Mouse (Mus musculus): Measurements from ENCODE around the gene Prdm1. TPM values are rescaled to one million over a fixed set of nuclear protein-coding genes. Genes with fewer than 3 reads are reported as not detected.

Gene Prdm1
- polyA plus RNA-seq, 1 experiment from 2014 or later, result 0.67 TPM

DNA sequence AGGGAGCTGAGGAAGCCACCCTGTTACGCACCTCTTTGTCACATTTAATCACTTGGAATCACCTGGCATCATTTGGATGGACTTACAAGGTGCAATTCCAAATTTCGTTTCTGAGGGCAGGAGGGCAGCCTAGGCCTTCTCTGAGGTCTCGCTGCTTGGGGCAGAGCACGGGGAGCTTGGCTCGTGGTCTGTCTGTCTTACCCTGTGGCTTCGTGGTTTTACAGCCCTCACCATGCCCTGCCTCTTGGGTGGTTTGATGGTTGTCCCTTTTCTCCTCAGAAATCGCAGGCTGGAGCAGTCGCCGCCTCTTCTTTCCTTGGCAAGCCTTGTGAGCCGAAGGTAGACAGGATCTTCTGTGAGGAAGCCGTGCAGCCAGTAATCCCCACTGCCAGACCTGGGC, 118.3 kb downstream of the Prdm1 start:
- WGBS, result 86% methylated on average over 11 of the region's 11 CpGs
- no peak for ATAC-seq (ENCODE audit: extremely low read depth, insufficient number of reproducible peaks, low FRiP score, low TSS enrichment)
- H3K9ac ChIP-seq, result no peak overlapping the region
- no peaks in the 10 kb centered on the region for H3K36me3 ChIP-seq
- no peak overlapping the region for H3K27ac ChIP-seq (replicated peaks)
- no peaks in the 10 kb centered on the region for H3K27me3 ChIP-seq (replicated peaks)
- H3K9me3 ChIP-seq, result no peaks in the 10 kb centered on the region
- no peak overlapping the region for H3K4me3 ChIP-seq
- H3K4me2 ChIP-seq, result no peak overlapping the region
- no peaks in the 10 kb centered on the region for H3K4me1 ChIP-seq

GRCm38 (mm10) chr10:44409054-44409453, 119.2 kb downstream of the Prdm1 start:
- Histone ChIP-seq H3K9ac (no peak overlapping the region), H3K36me3 (no peaks in the 10 kb centered on the region), H3K4me2 (no peak overlapping the region), H3K4me3 (no peak overlapping the region), H3K27ac (replicated peaks) (no peak overlapping the region), H3K4me1 (peaks cover 1% of the 10 kb centered on the region), H3K27me3 (replicated peaks) (no peaks in the 10 kb centered on the region), H3K9me3 (no peaks in the 10 kb centered on the region)
- 63% methylated on average over 10 of the region's 10 CpGs for WGBS
- no peak for ATAC-seq (ENCODE audit: extremely low read depth, insufficient number of reproducible peaks, low FRiP score, low TSS enrichment)

- Histone ChIP-seq H3K4me2 (no peak overlapping the region), H3K4me3 (no peak overlapping the region), H3K4me1 (peaks cover 31% of the 10 kb centered on the region), H3K36me3 (no peaks in the 10 kb centered on the region), H3K9ac (no peak overlapping the region), H3K9me3 (no peaks in the 10 kb centered on the region), H3K27ac (replicated peaks) (peak overlapping the region; percentile 55), H3K27me3 (replicated peaks) (no peaks in the 10 kb centered on the region)
- ATAC-seq (ENCODE audit: extremely low read depth, insufficient number of reproducible peaks, low FRiP score, low TSS enrichment), result no peak; the same call in 1 of the 2 replicates
- 28% methylated on average over 7 of the region's 7 CpGs for WGBS
Measured at GRCm38 (mm10) chr10:44403415-44403814, 124.9 kb downstream of the Prdm1 start.

DNA sequence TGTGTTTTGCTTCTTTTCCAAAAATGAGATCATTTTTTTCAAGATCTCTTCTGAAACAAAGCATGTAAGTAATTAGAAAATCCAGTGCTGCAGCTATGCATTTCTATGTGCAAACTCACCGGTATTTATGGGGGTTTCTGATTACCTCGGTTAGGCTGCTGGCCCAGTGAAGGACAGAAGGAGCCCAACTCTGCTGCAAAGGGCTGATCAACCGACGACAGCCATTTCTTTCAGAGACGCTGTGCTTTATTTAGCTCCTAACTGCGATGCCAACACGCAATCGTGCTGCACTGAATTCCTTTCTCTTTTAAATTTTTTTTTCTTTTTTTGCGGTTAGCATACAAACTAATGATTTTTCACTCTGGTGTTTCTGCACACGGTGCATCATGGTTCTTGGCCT, 126.7 kb downstream of the Prdm1 start:
- Histone ChIP-seq H3K27ac (replicated peaks) (no peak overlapping the region), H3K4me2 (no peak overlapping the region), H3K36me3 (no peaks in the 10 kb centered on the region), H3K4me3 (no peak overlapping the region), H3K27me3 (replicated peaks) (no peaks in the 10 kb centered on the region), H3K9me3 (no peaks in the 10 kb centered on the region), H3K4me1 (peaks cover 31% of the 10 kb centered on the region), H3K9ac (no peak overlapping the region)
- 47% methylated on average over 10 of the region's 10 CpGs for WGBS
- no peak for ATAC-seq (ENCODE audit: extremely low read depth, insufficient number of reproducible peaks, low FRiP score, low TSS enrichment)

- H3K27ac ChIP-seq (replicated peaks), result no peak overlapping the region
- H3K4me2 ChIP-seq, result no peak overlapping the region
- H3K27me3 ChIP-seq (replicated peaks), result no peaks in the 10 kb centered on the region
- 60% methylated on average over 13 of the region's 13 CpGs for WGBS
- H3K36me3 ChIP-seq, result no peaks in the 10 kb centered on the region
- H3K9me3 ChIP-seq, result no peaks in the 10 kb centered on the region
- H3K4me3 ChIP-seq, result no peak overlapping the region
- no peak overlapping the region for H3K9ac ChIP-seq
- H3K4me1 ChIP-seq, result peaks cover 31% of the 10 kb centered on the region
- no peak for ATAC-seq (ENCODE audit: extremely low read depth, insufficient number of reproducible peaks, low FRiP score, low TSS enrichment)
Measured at GRCm38 (mm10) chr10:44400602-44401001, 127.7 kb downstream of the Prdm1 start.

DNA sequence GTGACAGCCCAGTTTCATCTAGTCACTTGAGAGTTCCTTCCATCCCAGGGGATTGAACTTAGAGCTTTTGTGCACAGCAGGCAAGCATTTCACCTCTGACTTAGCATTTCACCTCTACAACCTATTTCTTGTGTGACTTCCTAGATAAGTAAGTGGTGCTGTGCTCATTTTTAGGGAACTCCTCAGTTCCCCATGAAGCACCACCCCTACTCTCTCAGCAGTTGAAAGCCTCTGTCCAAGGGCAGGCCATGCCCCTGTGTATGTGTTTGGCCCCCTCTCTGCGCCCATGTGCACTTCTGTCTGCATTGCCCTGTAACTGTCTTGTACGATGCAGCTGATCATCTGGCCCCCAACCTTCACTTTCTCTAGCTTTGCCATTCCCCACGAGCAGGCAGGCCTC, 128.2 kb downstream of the Prdm1 start:
- H3K36me3 ChIP-seq, result no peaks in the 10 kb centered on the region
- H3K4me3 ChIP-seq, result no peak overlapping the region
- no peak overlapping the region for H3K27ac ChIP-seq (replicated peaks)
- H3K9me3 ChIP-seq, result no peaks in the 10 kb centered on the region
- 64% methylated on average over 3 of the region's 3 CpGs for WGBS
- H3K27me3 ChIP-seq (replicated peaks), result no peaks in the 10 kb centered on the region
- no peak overlapping the region for H3K4me2 ChIP-seq
- no peak for ATAC-seq (ENCODE audit: extremely low read depth, insufficient number of reproducible peaks, low FRiP score, low TSS enrichment)
- H3K9ac ChIP-seq, result no peak overlapping the region
- H3K4me1 ChIP-seq, result peaks cover 31% of the 10 kb centered on the region

DNA sequence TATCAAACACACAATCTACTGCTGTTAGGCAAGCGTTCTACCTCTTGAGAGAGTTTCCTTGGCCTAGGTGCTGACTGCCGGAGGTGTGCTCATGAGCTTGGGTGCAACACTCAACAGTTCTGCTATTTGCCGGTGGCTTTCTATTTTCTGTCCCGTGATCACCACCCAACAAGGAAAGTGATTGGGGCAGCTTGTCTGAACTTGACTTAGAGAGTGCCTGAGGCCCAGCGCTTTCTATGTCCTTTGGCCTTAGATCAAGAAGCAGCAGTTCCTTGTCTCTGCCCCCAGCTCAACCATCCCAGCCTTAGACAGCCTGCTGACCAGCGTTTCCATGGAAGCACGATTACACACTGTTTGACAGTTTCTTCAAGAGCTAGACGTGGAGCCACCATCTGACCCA, 135.4 kb downstream of the Prdm1 start:
- no peaks in the 10 kb centered on the region for H3K36me3 ChIP-seq
- H3K9me3 ChIP-seq, result no peaks in the 10 kb centered on the region
- no peaks in the 10 kb centered on the region for H3K4me1 ChIP-seq
- no peak for ATAC-seq (ENCODE audit: extremely low read depth, insufficient number of reproducible peaks, low FRiP score, low TSS enrichment)
- no peak overlapping the region for H3K9ac ChIP-seq
- H3K27me3 ChIP-seq (replicated peaks), result no peaks in the 10 kb centered on the region
- no peak overlapping the region for H3K27ac ChIP-seq (replicated peaks)
- WGBS, result 75% methylated on average over 8 of the region's 8 CpGs
- H3K4me2 ChIP-seq, result no peak overlapping the region
- H3K4me3 ChIP-seq, result no peak overlapping the region

GRCm38 (mm10) chr10:44391509-44392290, 136.6 kb downstream of the Prdm1 start:
- Histone ChIP-seq H3K4me3 (no peak overlapping the region), H3K27ac (replicated peaks) (no peak overlapping the region), H3K27me3 (replicated peaks) (no peaks in the 10 kb centered on the region), H3K4me2 (no peak overlapping the region), H3K9ac (no peak overlapping the region), H3K9me3 (no peaks in the 10 kb centered on the region), H3K36me3 (no peaks in the 10 kb centered on the region), H3K4me1 (no peaks in the 10 kb centered on the region)
- ATAC-seq (ENCODE audit: extremely low read depth, insufficient number of reproducible peaks, low FRiP score, low TSS enrichment), result no peak
- 42% methylated on average over 12 of the region's 12 CpGs for WGBS

DNA sequence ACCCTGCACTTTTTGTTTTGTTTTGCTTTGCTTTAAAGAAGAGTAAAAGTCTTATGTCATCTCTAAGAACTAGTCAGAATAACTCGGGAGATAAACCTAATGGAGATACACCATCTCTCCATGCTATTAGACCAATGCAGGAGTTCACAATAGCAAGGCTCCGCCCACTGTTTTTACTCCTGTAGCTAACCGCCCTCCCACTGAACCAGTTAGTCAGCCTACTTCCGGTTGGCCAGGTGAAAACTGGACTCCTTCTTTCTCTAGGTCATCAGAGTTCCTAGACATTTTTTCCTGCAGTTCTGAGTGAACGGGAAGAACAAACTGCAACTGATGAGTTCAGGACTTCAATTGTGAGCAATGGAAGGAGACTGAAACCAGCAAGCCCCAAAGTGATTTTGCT, 138.0 kb downstream of the Prdm1 start:
- Histone ChIP-seq H3K4me1 (no peaks in the 10 kb centered on the region), H3K9ac (no peak overlapping the region), H3K4me2 (no peak overlapping the region), H3K27ac (replicated peaks) (no peak overlapping the region), H3K4me3 (no peak overlapping the region), H3K9me3 (no peaks in the 10 kb centered on the region), H3K27me3 (replicated peaks) (no peaks in the 10 kb centered on the region), H3K36me3 (no peaks in the 10 kb centered on the region)
- WGBS, result 72% methylated on average over 5 of the region's 5 CpGs
- no peak for ATAC-seq (ENCODE audit: extremely low read depth, insufficient number of reproducible peaks, low FRiP score, low TSS enrichment)

DNA sequence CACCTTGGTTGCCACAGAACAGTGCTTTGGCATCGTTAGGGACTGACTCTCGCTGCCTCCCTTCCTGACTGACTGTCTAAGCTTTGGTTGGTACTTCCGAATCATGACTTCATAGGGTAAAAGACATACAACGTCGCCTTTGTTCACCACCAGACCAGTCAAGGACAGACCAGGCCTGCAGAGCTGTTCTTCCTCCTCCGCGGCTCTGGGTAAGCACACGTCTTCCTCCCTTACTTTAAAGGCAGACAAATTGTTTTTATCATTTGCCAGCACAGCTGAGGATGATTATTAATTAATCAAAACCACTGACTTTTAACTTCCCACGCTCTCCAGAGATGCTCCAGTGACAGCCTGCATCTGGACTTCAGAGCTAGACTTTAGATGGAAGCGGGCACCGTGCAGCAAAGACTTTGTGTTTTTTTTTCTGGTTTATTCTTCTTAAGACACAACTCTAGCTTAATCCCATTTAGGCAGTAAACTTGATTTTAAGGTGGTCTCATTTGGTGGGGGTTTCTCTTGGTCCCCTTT, 139.5 kb downstream of the Prdm1 start:
- Histone ChIP-seq H3K36me3 (no peaks in the 10 kb centered on the region), H3K4me3 (no peak overlapping the region), H3K4me2 (no peak overlapping the region), H3K4me1 (no peaks in the 10 kb centered on the region), H3K9me3 (no peaks in the 10 kb centered on the region), H3K27me3 (replicated peaks) (no peaks in the 10 kb centered on the region), H3K27ac (replicated peaks) (no peak overlapping the region), H3K9ac (no peak overlapping the region)
- no peak for ATAC-seq (ENCODE audit: extremely low read depth, insufficient number of reproducible peaks, low FRiP score, low TSS enrichment)
- WGBS, result 65% methylated on average over 11 of the region's 11 CpGs

All from heart, embryonic 13.5 days (tissue).